Mouse (Mus musculus) cortical plate, adult 2 months (tissue): ENCODE measurements at regions not wholly inside any gene's neighbourhood (a gene's known extent, or its start where the extent isn't known, plus 50 kb on each side); places are given as distances from the start of the nearest gene placed in this dataset.

Experiments
- CTCF ChIP-seq: fragments of 200-500 bp; IDR thresholded peaks from 2 replicates; pipeline ENCODE4 v1.5.1; 2011; ENCODE audit warnings: mild to moderate bottlenecking, control low read depth, low read length; ENCODE audit not compliant: insufficient read depth; ENCODE audit errors: extremely low read depth
- POLR2A ChIP-seq: fragments of 200-500 bp; IDR thresholded peaks from 2 replicates; pipeline ENCODE4 v1.6.1; 2011; ENCODE audit warnings: mild to moderate bottlenecking, low read length, control low read depth; ENCODE audit not compliant: insufficient read depth; ENCODE audit errors: extremely low read depth

GRCm38 (mm10) chr8:116399452-116399851 lies 105.3 kb upstream of the Dynlrb2 start:
- TF ChIP-seq POLR2A, result no peak
- no peak for TF ChIP-seq CTCF
